Mouse (Mus musculus): ENCODE measurements around the gene Adam8.

- TF ChIP-seq CTCF (IDR thresholded peaks at IDR 0.05; ENCODE audit: extremely low read depth, insufficient read length, insufficient replicate concordance, low read depth, low read length) (no peak), POLR2A (IDR thresholded peaks at IDR 0.05; ENCODE audit: low read depth, low read length) (no peak)
Measured at GRCm38 (mm10) chr7:139957958-139958357, 34.4 kb downstream of the Adam8 start.

Data from small intestine, adult 2 months (tissue).